Mouse (Mus musculus) adrenal gland, postnatal 25 days (tissue): ENCODE data around the gene Eif2b4. TPM values are rescaled to one million over a fixed set of nuclear protein-coding genes. Genes with fewer than 3 reads are reported as not detected.
A peak's percentile ranks its signal among the peaks of the same experiment; 100 is the strongest.

ENCODE experiments used
- DNase-seq: peaks from one replicate; pipeline ENCODE4 v3.0.0; 2021; ENCODE audit warnings: mixed read lengths
- total RNA-seq: library from RNA; stranded (reverse); gene quantifications from 2 replicates; pipeline ENCODE4 v1.2.3, GENCODE M21; 2021

Gene Eif2b4
- total RNA-seq, 1 experiment from 2014 or later, result 45.2 TPM

DNA sequence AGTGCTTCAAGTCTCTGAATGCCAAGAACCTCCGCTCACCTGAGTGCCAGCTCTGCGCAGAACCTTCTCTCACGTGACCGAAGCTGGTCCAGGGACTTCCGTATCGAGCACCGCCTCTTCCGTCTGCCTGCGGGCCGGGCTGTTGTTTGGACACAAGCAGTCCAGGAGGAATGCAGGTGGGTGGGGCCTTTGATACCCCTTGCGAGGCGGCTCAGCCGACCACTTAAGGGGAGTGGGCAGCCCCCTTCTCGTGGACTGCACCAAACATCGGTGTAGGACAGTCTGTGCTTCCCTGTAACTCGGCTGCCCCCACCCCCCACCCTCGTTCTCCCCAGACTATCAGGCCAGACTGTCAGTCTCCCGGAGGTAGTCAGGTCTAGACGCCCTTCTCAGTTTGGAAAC, 39.1 kb downstream of the Eif2b4 start, which contains the start of gene Mpv17:
Mpv17 (minus strand) TSS at position 100 of the 402 bp plus-strand sequence.
- peak; percentile 79 for DNase-seq

GRCm38 (mm10) chr5:31153516-31154151, 39.6 kb downstream of the Eif2b4 start:
- no peak for DNase-seq

GRCm38 (mm10) chr5:31151746-31152145, 41.5 kb downstream of the Eif2b4 start:
- peak; percentile 45 for DNase-seq

GRCm38 (mm10) chr5:31149781-31150180, 43.4 kb downstream of the Eif2b4 start:
- DNase-seq, result peak; percentile 51

DNA sequence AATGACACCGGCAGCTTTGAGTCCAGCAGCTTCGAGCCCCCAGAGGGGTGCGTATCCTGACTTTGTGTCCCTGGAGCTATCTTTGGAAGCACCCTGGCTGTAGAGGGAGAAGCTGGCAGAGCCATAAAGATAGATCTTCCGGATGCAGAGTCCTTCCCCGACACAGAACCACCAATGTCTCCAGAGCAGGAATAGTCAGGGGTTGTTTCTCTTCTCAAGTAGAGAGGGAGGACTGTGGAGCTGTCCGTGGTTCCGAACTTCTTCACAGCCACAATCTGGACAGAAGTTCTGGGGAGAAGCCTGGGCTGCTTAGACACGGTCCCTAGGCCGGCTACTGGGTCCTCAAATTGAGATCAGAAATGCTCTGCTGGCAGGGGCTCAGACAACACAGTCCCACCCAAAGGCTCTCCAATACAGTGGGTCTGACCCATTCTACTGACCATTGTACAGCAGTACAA, 54.2 kb downstream of the Eif2b4 start:
- DNase-seq, result peak; percentile 38

DNA sequence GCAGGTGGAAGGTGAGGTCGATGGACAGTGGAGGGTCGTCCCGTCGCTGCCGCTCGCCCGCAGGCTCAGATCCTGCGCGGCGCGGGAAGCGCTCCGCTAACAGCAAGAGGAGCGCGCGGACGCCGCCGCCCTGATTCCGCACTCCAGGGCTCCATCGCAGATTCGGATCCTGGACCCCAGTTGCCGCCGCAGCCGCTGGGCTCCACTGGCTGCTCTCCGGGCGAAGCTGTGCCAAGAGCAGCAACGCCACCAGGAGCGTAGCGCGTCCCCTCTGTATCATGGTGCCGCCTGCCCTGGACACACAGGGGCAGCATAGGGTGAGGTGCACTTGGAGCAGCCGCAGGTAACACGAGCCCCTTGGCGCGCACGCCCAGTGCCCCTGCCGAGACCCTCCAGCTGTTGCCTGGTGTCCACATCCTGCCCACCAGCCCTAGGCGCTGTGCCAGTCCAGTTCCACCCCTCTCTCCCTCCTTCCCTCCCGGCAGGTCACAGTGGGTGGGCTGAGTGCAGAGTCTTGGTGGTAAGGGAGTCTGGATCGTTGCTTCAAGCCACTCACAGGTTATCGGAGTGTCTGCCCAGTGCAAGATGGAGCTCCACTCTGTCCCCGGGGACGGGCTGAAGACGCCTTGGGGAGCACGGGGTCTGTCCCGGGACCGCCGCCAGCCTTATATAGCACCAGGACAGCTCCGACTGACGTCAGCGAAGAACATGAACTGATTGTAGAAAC, 54.8 kb downstream of the Eif2b4 start, which contains the start of gene Ucn:
Ucn (minus strand) TSS at position 589 of the 727 bp plus-strand sequence.
- DNase-seq, result no peak

DNA sequence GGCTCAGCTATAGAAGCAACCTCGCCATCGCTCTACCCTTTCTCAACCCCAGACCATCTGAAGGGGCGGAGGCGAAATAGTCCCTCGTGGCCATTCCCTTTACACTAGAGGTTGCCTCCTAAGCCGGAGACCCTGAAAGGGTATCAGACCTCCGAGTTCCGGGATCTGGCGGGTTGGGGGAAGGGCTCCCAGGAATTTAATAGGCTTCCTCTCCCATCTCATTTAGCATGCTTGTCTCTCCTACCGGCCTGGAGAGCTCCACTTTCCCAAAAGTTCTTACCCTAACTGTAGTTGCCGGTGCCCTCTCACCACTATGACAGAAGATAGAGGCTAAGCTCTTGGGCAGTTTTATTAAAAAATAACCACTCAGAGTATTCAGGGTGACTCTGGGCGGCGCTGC, 55.6 kb downstream of the Eif2b4 start:
- DNase-seq, result no peak

Other genes with a start within 250 kb of the Eif2b4 start
- gene Cgref1, start 247.8 kb downstream of the Eif2b4 start, total RNA-seq, result 1.0 TPM in 1 of 2 replicates, not detected in the other
- gene Preb, start 233.1 kb downstream of the Eif2b4 start, total RNA-seq, result 131 TPM in 2 replicates
- 0.70 and 1.3 TPM in 2 replicates for gene Tcf23, start 224.8 kb downstream of the Eif2b4 start, total RNA-seq
- gene Atraid, start 145.1 kb downstream of the Eif2b4 start, total RNA-seq, result 136 and 139 TPM in 2 replicates
- gene Slc5a6, start 144.5 kb downstream of the Eif2b4 start, total RNA-seq, result 26.4 and 32.1 TPM in 2 replicates
- 28.3 and 29.1 TPM in 2 replicates for gene Cad, start 138.7 kb downstream of the Eif2b4 start, total RNA-seq
- gene Dnajc5g, start 87.1 kb downstream of the Eif2b4 start, total RNA-seq, result not detected in 2 replicates
- gene Slc30a3, start 85.2 kb downstream of the Eif2b4 start, total RNA-seq, result not detected in 2 replicates
- gene Trim54, start 76.7 kb downstream of the Eif2b4 start, total RNA-seq, result not detected in 2 replicates
- not detected in 2 replicates for gene Ucn, start 54.6 kb downstream of the Eif2b4 start, total RNA-seq
- gene Mpv17, start 39.2 kb downstream of the Eif2b4 start, total RNA-seq, result 60.3 and 66.6 TPM in 2 replicates
- gene Gm29609, start 13.5 kb downstream of the Eif2b4 start, total RNA-seq, result 3.2 and 3.5 TPM in 2 replicates
- 67.1 and 82.5 TPM in 2 replicates for gene Gtf3c2, start 13.3 kb downstream of the Eif2b4 start, total RNA-seq
- 97.6 and 99.5 TPM in 2 replicates for gene Snx17, start 203 bp downstream of the Eif2b4 start, total RNA-seq
- 28.4 and 34.3 TPM in 2 replicates for gene Zfp513, start 8.9 kb upstream of the Eif2b4 start, total RNA-seq
- 105 and 137 TPM in 2 replicates for gene Ppm1g, start 27.3 kb upstream of the Eif2b4 start, total RNA-seq
- 80.5 and 107 TPM in 2 replicates for gene Nrbp1, start 47.4 kb upstream of the Eif2b4 start, total RNA-seq
- gene Gm9970, start 47.8 kb upstream of the Eif2b4 start, total RNA-seq, result not detected in 2 replicates
- 5.2 and 5.3 TPM in 2 replicates for gene Krtcap3, start 58.3 kb upstream of the Eif2b4 start, total RNA-seq
- gene Ift172, start 97.7 kb upstream of the Eif2b4 start, total RNA-seq, result 39.9 and 46.1 TPM in 2 replicates
- gene Fndc4, start 102.7 kb upstream of the Eif2b4 start, total RNA-seq, result 4.1 and 6.7 TPM in 2 replicates
- 0.55 and 0.95 TPM in 2 replicates for gene Gckr, start 104.0 kb upstream of the Eif2b4 start, total RNA-seq